Mouse (Mus musculus): ENCODE results near the gene Thsd4.

DNA sequence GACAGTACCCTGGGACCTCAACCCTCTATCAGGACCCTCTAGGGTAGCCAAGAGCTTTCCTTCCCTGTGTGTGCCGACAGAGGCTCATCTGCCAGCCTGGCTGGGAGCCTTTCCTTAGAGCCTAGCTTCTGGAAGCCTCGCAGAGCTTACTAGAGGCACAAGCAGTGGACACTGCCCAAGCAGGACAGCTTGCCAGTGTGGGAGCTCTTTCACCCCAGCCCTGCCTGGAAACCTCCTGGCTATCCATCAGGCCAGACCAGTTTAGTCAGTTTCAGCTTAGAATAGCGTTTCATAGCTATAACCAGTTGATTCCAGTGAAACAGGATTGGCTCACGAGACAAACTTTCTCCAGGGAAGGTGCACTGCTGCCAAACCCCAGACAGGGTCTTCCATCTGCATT, 215.6 kb downstream of the Thsd4 start:
- no peak for TF ChIP-seq POLR2A (IDR thresholded peaks at IDR 0.05; ENCODE audit: insufficient read length, low read depth)
- no peak for TF ChIP-seq USF1 (IDR thresholded peaks at IDR 0.05; ENCODE audit: low read depth)
- no peak for TF ChIP-seq MYOG (IDR thresholded peaks at IDR 0.05; ENCODE audit: control insufficient read depth in 1 of 3, insufficient read depth in 1 of 3, insufficient read length in 2 of 3, low read depth in 2 of 3)
- no peak for TF ChIP-seq MYOD1 (IDR thresholded peaks at IDR 0.05; ENCODE audit: control insufficient read depth in 1 of 3, insufficient read length in 2 of 3, low read depth in 2 of 3)
- TF ChIP-seq MAX (IDR thresholded peaks at IDR 0.05; ENCODE audit: low read depth): no peak
- TF ChIP-seq CEBPB (IDR thresholded peaks at IDR 0.05; ENCODE audit: insufficient read depth, poor library complexity, severe bottlenecking): no peak
- TF ChIP-seq REST (IDR thresholded peaks at IDR 0.05; ENCODE audit: insufficient read depth, insufficient read length): no peak
- TF ChIP-seq TCF3 (IDR thresholded peaks at IDR 0.05; ENCODE audit: insufficient read length, low read depth): no peak
- TF ChIP-seq POLR2AphosphoS2 (IDR thresholded peaks at IDR 0.05; ENCODE audit: insufficient read length, low read depth): no peak
- no peak for TF ChIP-seq TCF12 (IDR thresholded peaks at IDR 0.05; ENCODE audit: insufficient read depth, poor library complexity, severe bottlenecking)

Data from myocyte (in vitro differentiated cells).